Mouse (Mus musculus) limb, embryonic 11.5 days (tissue): Measurements from ENCODE around the gene Cep72. TPM values are rescaled to one million over a fixed set of nuclear protein-coding genes. Genes with fewer than 3 reads are reported as not detected.

Experiments
- ATAC-seq: fragments of 200-750 bp; cut with Nextera tagmentation; 2 replicates; pipeline ENCODE4 v1.8.0; 2017; ENCODE audit warnings: low read depth; ENCODE audit not compliant: insufficient number of reproducible peaks, low FRiP score, low TSS enrichment
- DNase-seq: peaks from one replicate; pipeline ENCODE4 v3.0.0-alpha.2; 2015; ENCODE audit warnings: low spot score
- H3K27ac ChIP-seq: fragments of 300-500 bp; sonication (generic); replicated peaks from 2 replicates; pipeline ENCODE4 v1.5.1; 2014; ENCODE audit warnings: low read depth, mild to moderate bottlenecking, low read length
- H3K27me3 ChIP-seq: fragments of 300-500 bp; sonication (generic); 2 replicates; pipeline ENCODE4 v1.6.1; 2014; ENCODE audit warnings: mild to moderate bottlenecking, low read length, mixed read lengths; ENCODE audit not compliant: control insufficient read depth, insufficient read depth
- H3K36me3 ChIP-seq: fragments of 300-500 bp; sonication (generic); 2 replicates; pipeline ENCODE4 v1.6.1; 2014; ENCODE audit warnings: mild to moderate bottlenecking, low read length, moderate library complexity, mixed read lengths; ENCODE audit not compliant: control insufficient read depth, insufficient read depth
- H3K4me1 ChIP-seq: fragments of 300-500 bp; sonication (generic); 2 replicates; pipeline ENCODE4 v1.6.1; 2014; ENCODE audit warnings: low read length, mixed read lengths; ENCODE audit not compliant: control insufficient read depth, insufficient read depth
- H3K4me2 ChIP-seq: fragments of 300-500 bp; sonication (generic); 2 replicates; pipeline ENCODE4 v1.6.1; 2014; ENCODE audit warnings: low read depth, mild to moderate bottlenecking, moderate library complexity; ENCODE audit not compliant: severe bottlenecking
- H3K4me3 ChIP-seq: fragments of 300-500 bp; sonication (generic); 2 replicates; pipeline ENCODE4 v1.5.1; 2014; ENCODE audit warnings: low read depth, low read length
- H3K9ac ChIP-seq: fragments of 300-500 bp; sonication (generic); 2 replicates; pipeline ENCODE4 v1.6.1; 2014; ENCODE audit warnings: mild to moderate bottlenecking, low read length
- H3K9me3 ChIP-seq: fragments of 300-500 bp; sonication (generic); 2 replicates; pipeline ENCODE4 v1.6.1; 2016; ENCODE audit warnings: low read length; ENCODE audit not compliant: control insufficient read depth
- WGBS: fragments of 180-500 bp; shearing (Covaris S2); extraction: QIAGEN DNeasy Blood & Tissue Kit; methylation state at CpG from one replicate; pipeline ENCODE4 v1.1.7; 2014; 5-methylcytosine and 5-hydroxymethylcytosine counted together
- polyA plus RNA-seq: library from polyadenylated mRNA; unstranded; fragments of >200 nt; fragmentation: Nextera tagmentation; extraction: Ambion mirVana; gene quantifications from 2 replicates; pipeline ENCODE4 v1.2.1, GENCODE M21; 2014

The Cep72 gene
- polyA plus RNA-seq, 1 experiment from 2014 or later: 23.4 TPM

GRCm38 (mm10) chr13:74056194-74056593 is 5.9 kb downstream of the Cep72 start:
- H3K4me3 ChIP-seq: no peak overlapping the region
- ATAC-seq: no peak
- DNase-seq: no peak
- H3K4me2 ChIP-seq: no peak overlapping the region
- no peaks in the 10 kb centered on the region for H3K27me3 ChIP-seq
- H3K36me3 ChIP-seq: peaks cover 3% of the 10 kb centered on the region; the same call in 1 of the 2 replicates
- H3K9me3 ChIP-seq: no peaks in the 10 kb centered on the region
- no peak overlapping the region for H3K27ac ChIP-seq
- H3K9ac ChIP-seq: no peak overlapping the region
- H3K4me1 ChIP-seq: no peaks in the 10 kb centered on the region
- 84% methylated on average over 1 of the region's 1 CpGs for WGBS

GRCm38 (mm10) chr13:74039926-74040325 is 22.2 kb downstream of the Cep72 start:
- no peaks in the 10 kb centered on the region for H3K4me1 ChIP-seq
- no peak overlapping the region for H3K9ac ChIP-seq
- 78% methylated on average over 3 of the region's 3 CpGs for WGBS

GRCm38 (mm10) chr13:74035776-74036175 is 26.3 kb downstream of the Cep72 start:
- no peak overlapping the region for H3K9ac ChIP-seq
- DNase-seq: no peak
- no peaks in the 10 kb centered on the region for H3K9me3 ChIP-seq
- no peaks in the 10 kb centered on the region for H3K27me3 ChIP-seq
- no peak overlapping the region for H3K4me3 ChIP-seq
- H3K4me2 ChIP-seq: no peak overlapping the region
- H3K27ac ChIP-seq: no peak overlapping the region
- no peak for ATAC-seq
- no peaks in the 10 kb centered on the region for H3K4me1 ChIP-seq
- 92% methylated on average over 2 of the region's 2 CpGs for WGBS
- no peaks in the 10 kb centered on the region; the same call in 1 of the 2 replicates for H3K36me3 ChIP-seq

More at GRCm38 (mm10) chr13:74039926-74040325, 22.2 kb downstream of the Cep72 start:
- Histone ChIP-seq H3K4me2 (no peak overlapping the region), H3K9me3 (no peaks in the 10 kb centered on the region), H3K36me3 (peaks cover under 1% of the 10 kb centered on the region; the same call in 1 of the 2 replicates), H3K27ac (no peak overlapping the region), H3K4me3 (no peak overlapping the region), H3K27me3 (no peaks in the 10 kb centered on the region)
- no peak for ATAC-seq
- DNase-seq: no peak

GRCm38 (mm10) chr13:74034756-74035155 is 27.3 kb downstream of the Cep72 start:
- no peaks in the 10 kb centered on the region for H3K27me3 ChIP-seq
- H3K4me2 ChIP-seq: no peak overlapping the region
- H3K9ac ChIP-seq: no peak overlapping the region
- H3K9me3 ChIP-seq: no peaks in the 10 kb centered on the region
- no peaks in the 10 kb centered on the region for H3K36me3 ChIP-seq
- H3K27ac ChIP-seq: no peak overlapping the region
- DNase-seq: no peak
- no peak overlapping the region for H3K4me3 ChIP-seq
- ATAC-seq: no peak
- 91% methylated on average over 2 of the region's 2 CpGs for WGBS
- no peaks in the 10 kb centered on the region for H3K4me1 ChIP-seq

GRCm38 (mm10) chr13:74031133-74031532 is 31.0 kb downstream of the Cep72 start:
- Histone ChIP-seq H3K27me3 (no peaks in the 10 kb centered on the region), H3K9me3 (no peaks in the 10 kb centered on the region), H3K36me3 (no peaks in the 10 kb centered on the region), H3K4me2 (no peak overlapping the region), H3K4me3 (no peak overlapping the region), H3K27ac (no peak overlapping the region), H3K9ac (no peak overlapping the region), H3K4me1 (no peaks in the 10 kb centered on the region)
- DNase-seq (no peak), ATAC-seq (no peak)
- WGBS: 82% methylated on average over 8 of the region's 8 CpGs

- ATAC-seq (no peak), DNase-seq (no peak)
- Histone ChIP-seq H3K4me3 (no peak overlapping the region), H3K27me3 (no peaks in the 10 kb centered on the region), H3K4me1 (no peaks in the 10 kb centered on the region), H3K4me2 (no peak overlapping the region), H3K36me3 (no peaks in the 10 kb centered on the region), H3K27ac (no peak overlapping the region), H3K9ac (no peak overlapping the region), H3K9me3 (no peaks in the 10 kb centered on the region)
- WGBS: 84% methylated on average over 7 of the region's 7 CpGs
Observed at GRCm38 (mm10) chr13:74030691-74031090, 31.4 kb downstream of the Cep72 start.

- WGBS: 84% methylated on average over 2 of the region's 2 CpGs
- ATAC-seq: no peak
- Histone ChIP-seq H3K36me3 (no peaks in the 10 kb centered on the region), H3K9me3 (no peaks in the 10 kb centered on the region), H3K4me2 (no peak overlapping the region), H3K4me1 (no peaks in the 10 kb centered on the region), H3K9ac (no peak overlapping the region), H3K27me3 (no peaks in the 10 kb centered on the region), H3K4me3 (no peak overlapping the region), H3K27ac (no peak overlapping the region)
- DNase-seq: no peak
Observed at GRCm38 (mm10) chr13:74029013-74029412, 33.1 kb downstream of the Cep72 start.

GRCm38 (mm10) chr13:74028116-74028515 is 34.0 kb downstream of the Cep72 start:
- DNase-seq: no peak
- no peaks in the 10 kb centered on the region for H3K4me1 ChIP-seq
- H3K36me3 ChIP-seq: no peaks in the 10 kb centered on the region
- 82% methylated on average over 2 of the region's 2 CpGs for WGBS
- no peak overlapping the region for H3K27ac ChIP-seq
- no peak overlapping the region for H3K4me2 ChIP-seq
- H3K9ac ChIP-seq: no peak overlapping the region
- H3K9me3 ChIP-seq: no peaks in the 10 kb centered on the region
- no peak for ATAC-seq
- no peak overlapping the region for H3K4me3 ChIP-seq
- H3K27me3 ChIP-seq: no peaks in the 10 kb centered on the region

- Histone ChIP-seq H3K27me3 (no peaks in the 10 kb centered on the region), H3K4me2 (no peak overlapping the region), H3K36me3 (no peaks in the 10 kb centered on the region), H3K27ac (no peak overlapping the region), H3K9me3 (no peaks in the 10 kb centered on the region), H3K9ac (no peak overlapping the region), H3K4me1 (no peaks in the 10 kb centered on the region), H3K4me3 (no peak overlapping the region)
- DNase-seq (peak; percentile 41), ATAC-seq (no peak)
- 11% methylated on average over 2 of the region's 2 CpGs for WGBS
Observed at GRCm38 (mm10) chr13:74026215-74026614, 35.9 kb downstream of the Cep72 start.
